Mouse (Mus musculus) cerebellum, adult 2 months (tissue): ENCODE measurements around the gene Slc39a11. TPM values are rescaled to one million over a fixed set of nuclear protein-coding genes. Genes with fewer than 3 reads are reported as not detected.
A peak's percentile ranks its signal among the peaks of the same experiment; 100 is the strongest.

Experiments used
- DNase-seq, 2 experiments: peaks; one replicate each; pipeline ENCODE4 v3.0.0; 2021
- H3K27ac ChIP-seq: fragments of 200-500 bp; 2 replicates; pipeline ENCODE4 v1.5.1; 2012; ENCODE audit warnings: low read length, control low read depth, inconsistent platforms; ENCODE audit not compliant: insufficient read depth
- H3K27me3 ChIP-seq: fragments of 200-500 bp; 2 replicates; pipeline ENCODE4 v1.6.1; 2012; ENCODE audit warnings: inconsistent platforms, mild to moderate bottlenecking, low read length, moderate library complexity; ENCODE audit not compliant: control insufficient read depth, insufficient read depth
- H3K4me1 ChIP-seq: fragments of 200-500 bp; 2 replicates; pipeline ENCODE4 v1.6.1; 2011; ENCODE audit warnings: low read length; ENCODE audit not compliant: control insufficient read depth, insufficient read depth
- H3K4me3 ChIP-seq: fragments of 200-500 bp; replicated peaks from 2 replicates; pipeline ENCODE3; 2011; ENCODE audit warnings: mild to moderate bottlenecking, low read depth, low read length, control low read depth; ENCODE audit not compliant: insufficient read depth
- CTCF ChIP-seq: fragments of 200-500 bp; IDR thresholded peaks from 2 replicates; pipeline ENCODE4 v1.5.1; 2011; ENCODE audit warnings: low read depth, mild to moderate bottlenecking, control low read depth, low read length, moderate library complexity, borderline replicate concordance; ENCODE audit not compliant: insufficient read depth
- POLR2A ChIP-seq: fragments of 200-500 bp; IDR thresholded peaks from 2 replicates; pipeline ENCODE4 v1.6.1; 2011; ENCODE audit warnings: low read length, control low read depth, borderline replicate concordance; ENCODE audit not compliant: insufficient read depth
- WGBS: fragments of 180-500 bp; shearing (Covaris S2); methylation state at CpG from one replicate; pipeline ENCODE4 v1.1.7; 2018; 5-methylcytosine and 5-hydroxymethylcytosine counted together
- polyA plus RNA-seq: library from polyadenylated mRNA; depleted of rRNA; stranded (reverse); fragments of >200 nt; gene quantifications from 2 replicates; pipeline ENCODE4 v1.2.3, GENCODE M21; 2012

The Slc39a11 gene
- polyA plus RNA-seq, 1 experiment, result 14.1 TPM

- Histone ChIP-seq H3K27me3 (no peaks in the 10 kb centered on the region), H3K4me3 (no peak overlapping the region), H3K4me1 (peaks cover 19% of the 10 kb centered on the region), H3K27ac (no peak overlapping the region)
- TF ChIP-seq CTCF, result no peak
- TF ChIP-seq POLR2A, result no peak
- no peak for DNase-seq
- 70% methylated on average over 2 of the region's 2 CpGs for WGBS
Observed at GRCm38 (mm10) chr11:113677378-113677777, 27.5 kb upstream of the Slc39a11 start.

DNA sequence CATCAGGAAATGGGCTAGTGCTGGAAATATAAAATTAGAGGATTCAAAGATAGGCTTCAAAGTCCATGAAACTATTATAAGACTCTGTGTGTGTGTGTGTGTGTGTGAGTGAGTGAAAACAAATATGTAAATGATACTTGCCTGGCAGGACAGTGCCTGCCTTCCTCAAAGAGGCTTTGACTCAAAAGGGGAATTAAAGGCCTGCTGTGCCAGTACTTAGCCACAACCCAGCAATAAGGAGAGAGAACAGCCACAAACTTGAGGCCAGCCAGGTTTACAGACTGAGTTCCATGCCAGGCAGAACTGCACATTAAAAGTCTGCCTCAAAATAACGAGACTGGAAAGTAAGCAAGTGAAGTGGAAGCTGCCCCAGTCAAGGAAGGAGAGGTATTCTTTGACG is 27.0 kb upstream of the Slc39a11 start:
- no peak overlapping the region for H3K4me3 ChIP-seq
- TF ChIP-seq POLR2A (no peak), CTCF (no peak)
- H3K27me3 ChIP-seq, result no peaks in the 10 kb centered on the region
- WGBS, result 25% methylated on average over 2 of the region's 2 CpGs
- DNase-seq, result no peak
- H3K27ac ChIP-seq, result no peak overlapping the region
- peaks cover 19% of the 10 kb centered on the region for H3K4me1 ChIP-seq

DNA sequence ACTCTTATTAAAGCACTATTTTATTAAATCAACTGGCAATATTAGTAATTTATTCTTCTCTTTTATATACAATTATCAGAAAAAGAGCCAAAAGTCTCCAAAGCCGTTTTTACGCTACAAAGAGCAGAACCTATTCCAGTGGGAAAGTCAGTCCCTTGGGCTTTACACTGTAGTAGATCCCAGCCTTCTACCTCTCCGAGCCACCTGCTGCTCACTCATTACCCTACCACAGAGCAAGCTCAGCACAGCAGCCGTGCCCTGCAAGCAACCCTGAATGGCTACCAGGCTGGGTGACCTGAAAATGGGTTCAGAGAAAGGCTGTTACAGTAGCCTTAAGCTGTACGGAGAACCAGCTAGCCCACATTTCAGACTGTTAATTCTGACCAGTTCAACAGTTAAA is 24.7 kb upstream of the Slc39a11 start:
- DNase-seq, result no peak
- Histone ChIP-seq H3K27ac (no peak overlapping the region), H3K27me3 (no peaks in the 10 kb centered on the region), H3K4me3 (no peak overlapping the region), H3K4me1 (peaks cover 19% of the 10 kb centered on the region)
- 56% methylated on average over 5 of the region's 5 CpGs for WGBS
- TF ChIP-seq CTCF, result no peak
- TF ChIP-seq POLR2A, result no peak

DNA sequence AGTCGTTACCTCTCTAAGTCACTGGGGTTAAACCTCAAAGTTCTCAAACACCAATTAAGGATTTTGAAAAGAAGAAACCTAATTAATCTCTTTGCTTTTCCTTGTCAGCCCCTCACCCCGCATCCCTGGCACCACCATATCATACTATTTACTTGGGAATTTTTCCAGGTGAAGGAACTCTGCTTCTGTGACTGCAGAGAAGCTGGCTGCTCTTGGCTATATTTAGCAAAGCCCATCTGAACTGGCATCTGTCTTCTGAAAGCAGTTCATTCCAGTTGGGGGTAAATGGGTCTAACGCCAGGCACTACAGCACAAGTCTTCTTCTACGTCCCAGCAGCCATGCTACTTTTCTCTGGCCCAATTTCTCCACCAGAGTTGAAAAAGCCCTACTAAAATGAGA is 23.7 kb upstream of the Slc39a11 start:
- Histone ChIP-seq H3K27ac (peak overlapping the region; percentile 15; the same call in 1 of the 2 replicates), H3K27me3 (no peaks in the 10 kb centered on the region), H3K4me1 (peaks cover 22% of the 10 kb centered on the region), H3K4me3 (no peak overlapping the region)
- peak; percentile 30 to 56 for DNase-seq
- TF ChIP-seq POLR2A, result no peak
- no peak for TF ChIP-seq CTCF
- 16% methylated on average over 4 of the region's 4 CpGs for WGBS

DNA sequence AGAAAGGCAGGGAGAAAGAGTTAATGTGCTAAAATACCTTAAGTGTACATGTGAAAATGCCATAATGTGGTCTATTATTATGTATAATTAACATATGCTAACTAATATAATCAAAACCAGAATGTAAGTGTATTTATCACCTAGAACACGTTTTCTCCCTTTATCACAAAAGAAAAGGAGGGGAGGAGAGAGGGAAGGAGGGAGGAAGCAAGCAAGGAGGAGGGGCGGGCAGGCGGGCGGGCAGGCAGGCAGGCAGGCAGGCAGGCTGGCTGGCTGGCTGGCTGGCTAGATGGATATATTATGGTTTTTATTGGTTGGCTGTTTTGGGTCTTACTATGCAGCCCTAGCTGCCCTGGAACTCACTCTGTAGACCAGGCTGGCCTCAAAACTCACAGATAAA is 19.8 kb upstream of the Slc39a11 start:
- no peaks in the 10 kb centered on the region for H3K27me3 ChIP-seq
- DNase-seq, result no peak
- no peak for TF ChIP-seq CTCF
- no peak for TF ChIP-seq POLR2A
- H3K27ac ChIP-seq, result no peak overlapping the region
- H3K4me1 ChIP-seq, result peaks cover 28% of the 10 kb centered on the region
- H3K4me3 ChIP-seq, result no peak overlapping the region
- 83% methylated on average over 4 of the region's 4 CpGs for WGBS

DNA sequence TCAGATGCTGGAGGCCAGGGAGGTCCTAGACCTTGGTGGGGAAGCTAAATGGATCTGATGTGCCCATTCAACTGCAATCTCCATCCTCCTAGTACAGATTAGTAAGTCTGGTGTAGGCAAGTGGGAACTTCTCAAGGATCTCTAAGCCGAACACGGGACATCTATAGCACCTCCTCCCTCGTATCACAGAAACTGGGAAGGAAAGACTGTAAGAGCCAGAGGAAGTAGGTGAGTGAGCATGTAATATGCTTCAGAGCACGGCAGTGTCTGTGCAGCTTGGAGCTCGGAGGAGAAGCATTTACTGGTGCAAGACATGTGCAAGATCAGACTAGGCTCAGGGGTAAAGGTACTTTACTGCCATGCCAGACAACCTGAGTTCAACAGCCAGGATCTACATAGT is 19.0 kb upstream of the Slc39a11 start:
- TF ChIP-seq CTCF (no peak), POLR2A (no peak)
- Histone ChIP-seq H3K4me3 (no peak overlapping the region), H3K27me3 (no peaks in the 10 kb centered on the region), H3K4me1 (peaks cover 24% of the 10 kb centered on the region), H3K27ac (no peak overlapping the region)
- no peak for DNase-seq
- WGBS, result 76% methylated on average over 5 of the region's 5 CpGs

DNA sequence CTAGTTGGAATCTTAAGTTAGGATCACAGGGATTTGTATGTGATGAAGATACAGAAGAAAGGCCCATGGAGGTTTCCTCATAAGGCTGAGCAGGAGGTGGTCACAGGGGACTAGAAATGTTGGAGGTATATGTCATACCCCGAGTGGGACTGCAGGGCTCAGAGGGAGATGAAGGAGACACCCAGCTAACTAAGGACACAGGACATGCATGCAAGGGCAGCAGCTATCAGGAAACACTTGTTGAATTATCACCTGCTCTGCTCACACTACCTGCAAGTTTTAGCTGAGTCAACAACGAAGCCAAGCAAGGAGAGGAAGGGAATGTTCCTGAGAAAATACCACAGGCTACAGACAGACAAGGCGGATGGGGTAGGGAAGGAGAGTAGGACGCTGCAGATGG is 17.8 kb upstream of the Slc39a11 start:
- peaks cover 18% of the 10 kb centered on the region for H3K4me1 ChIP-seq
- no peak overlapping the region for H3K4me3 ChIP-seq
- no peak overlapping the region for H3K27ac ChIP-seq
- H3K27me3 ChIP-seq, result no peaks in the 10 kb centered on the region
- TF ChIP-seq CTCF (no peak), POLR2A (no peak)
- 73% methylated on average over 4 of the region's 4 CpGs for WGBS
- peak in 1 of 2 experiments; percentile 14 for DNase-seq

DNA sequence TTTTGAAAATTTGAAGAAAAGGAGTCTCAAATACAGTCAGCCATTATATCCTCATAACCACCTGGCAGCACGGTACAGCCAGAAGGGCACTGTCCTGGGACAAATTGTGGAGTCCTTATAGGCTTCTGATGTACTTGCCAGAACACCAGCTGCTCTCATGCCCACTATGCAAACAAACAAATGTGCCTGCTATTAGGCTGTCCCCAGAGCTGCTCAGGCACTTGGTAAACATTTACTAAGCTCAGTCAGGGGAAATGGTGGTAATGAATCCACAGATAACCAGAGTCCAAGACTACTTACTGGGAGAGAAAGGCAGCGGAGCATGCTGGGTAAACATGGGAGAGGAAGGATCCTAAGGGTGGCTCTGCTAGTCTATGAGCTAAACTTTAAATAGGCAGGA is 17.2 kb upstream of the Slc39a11 start:
- TF ChIP-seq CTCF (no peak), POLR2A (no peak)
- Histone ChIP-seq H3K27ac (no peak overlapping the region), H3K4me1 (peaks cover 18% of the 10 kb centered on the region), H3K4me3 (no peak overlapping the region), H3K27me3 (no peaks in the 10 kb centered on the region)
- WGBS, result 33% methylated on average over 2 of the region's 2 CpGs
- DNase-seq, result peak in 1 of 2 experiments; percentile 16
